Mouse (Mus musculus) MEL-GATA-1-ER (cell line): ENCODE data around the gene Cyp1a1.
"Not testable (repeated sequence)": the region's sequence is repeated elsewhere in the genome, so short reads cannot be mapped to it uniquely, and the experiment has no call there.

ENCODE experiments used
- DNase-seq: peaks from one replicate; pipeline ENCODE4 v3.0.0-alpha.2; 2012; ENCODE audit warnings: low read depth; ENCODE audit errors: extremely low read depth

Cyp1a1 gene

DNA sequence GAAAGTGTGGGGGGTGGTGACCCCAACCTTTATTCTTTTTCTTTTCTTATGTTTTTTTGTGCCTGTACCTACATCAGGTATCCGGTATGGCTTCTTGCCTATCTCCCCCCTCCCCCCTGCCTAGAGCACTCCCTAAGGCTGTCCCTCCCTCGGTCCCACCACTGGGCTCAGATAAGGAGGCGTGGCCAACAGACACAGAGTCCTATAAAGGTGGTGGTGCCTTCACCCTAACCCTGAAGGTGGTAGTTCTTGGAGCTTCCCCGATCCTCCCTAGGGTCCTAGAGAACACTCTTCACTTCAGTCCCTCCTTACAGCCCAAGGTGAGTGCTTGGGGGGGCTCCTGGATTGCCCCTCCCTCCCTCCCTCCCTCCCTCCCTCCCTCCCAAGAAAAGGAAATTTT lies 9.7 kb downstream of the Cyp1a1 start:
- DNase-seq = peak; percentile 6

- no peak for DNase-seq
Measured at GRCm38 (mm10) chr9:57698466-57699150, 10.9 kb downstream of the Cyp1a1 start.

DNA sequence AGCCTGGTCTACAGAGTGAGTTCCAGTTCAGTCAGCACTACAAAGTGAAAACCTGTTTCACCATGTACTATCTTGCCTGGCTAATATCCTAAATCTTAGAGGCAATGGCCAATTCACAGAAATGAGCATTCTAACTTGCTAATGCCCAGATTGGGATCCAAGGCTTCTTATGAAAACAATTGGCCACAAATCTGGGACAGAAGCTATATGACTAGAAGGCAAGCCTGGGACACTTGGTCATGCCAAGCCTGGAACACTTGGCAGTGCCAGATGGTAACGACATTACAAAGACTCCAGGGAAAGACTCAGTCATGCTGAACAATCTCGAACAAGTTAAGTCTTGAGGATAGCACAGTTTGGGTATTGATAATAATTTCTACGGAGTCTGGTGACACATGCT lies 18.8 kb downstream of the Cyp1a1 start:
- no peak for DNase-seq

DNA sequence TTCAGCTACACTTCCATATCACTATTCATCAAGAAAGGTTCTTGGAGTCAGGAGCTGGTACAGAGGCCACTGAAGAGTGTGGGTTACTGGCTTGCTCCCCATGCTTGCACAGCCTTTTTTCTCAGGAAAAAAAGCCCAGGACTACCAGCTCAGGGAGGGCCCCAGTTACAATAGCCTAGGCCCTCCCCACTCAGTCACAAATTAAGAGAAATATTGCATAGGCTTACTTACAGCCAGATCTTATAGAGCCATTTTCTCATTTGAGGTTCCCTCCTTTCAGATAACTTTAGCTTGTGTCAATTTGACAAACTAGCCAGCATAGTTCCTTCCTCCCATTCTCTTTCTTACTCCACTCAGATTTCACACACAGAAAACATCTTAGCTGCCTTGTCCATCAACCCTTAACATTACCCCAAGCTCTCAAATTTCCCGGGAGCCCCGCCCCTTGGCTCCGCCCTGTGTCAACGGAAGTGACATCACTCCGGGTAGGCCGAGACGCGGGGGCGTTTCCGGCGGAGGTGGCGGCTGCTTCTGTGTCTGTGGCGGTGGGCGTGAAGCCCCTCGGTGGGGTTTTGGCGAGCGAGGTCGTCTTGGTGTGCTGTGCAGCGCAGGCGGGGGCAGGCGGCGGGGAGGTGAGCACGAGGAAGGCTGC lies 20.5 kb downstream of the Cyp1a1 start, which contains the start of gene Edc3:
Edc3 (plus strand) TSS at position 473 of the 652 bp plus-strand sequence.
- DNase-seq = peak; percentile 78

GRCm38 (mm10) chr9:57708720-57709274 lies 21.1 kb downstream of the Cyp1a1 start:
- peak; percentile 50 for DNase-seq

- not testable (repeated sequence) for DNase-seq
Measured at GRCm38 (mm10) chr9:57710214-57710613, 22.5 kb downstream of the Cyp1a1 start.

GRCm38 (mm10) chr9:57712194-57712593 lies 24.5 kb downstream of the Cyp1a1 start:
- no peak for DNase-seq

DNA sequence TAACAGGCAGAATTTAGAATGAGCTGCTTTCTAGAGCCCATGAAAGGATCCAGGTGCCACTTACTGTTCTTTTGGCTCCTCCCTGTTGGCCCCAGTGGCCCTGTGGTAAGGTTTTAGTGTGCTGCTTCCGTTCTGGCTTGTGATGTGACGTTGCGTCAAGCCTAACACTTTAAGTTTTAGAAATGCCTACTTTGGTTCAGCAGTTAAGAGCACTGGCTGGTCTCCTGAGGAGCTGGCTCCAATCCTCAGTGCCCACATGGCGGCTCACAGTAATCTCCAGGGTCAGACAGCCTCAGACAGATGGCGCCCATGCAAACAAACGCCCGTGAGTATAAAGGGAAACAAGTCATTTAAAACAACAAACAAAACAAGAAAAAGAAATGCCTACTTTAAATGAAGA lies 30.7 kb downstream of the Cyp1a1 start:
- DNase-seq = no peak

DNA sequence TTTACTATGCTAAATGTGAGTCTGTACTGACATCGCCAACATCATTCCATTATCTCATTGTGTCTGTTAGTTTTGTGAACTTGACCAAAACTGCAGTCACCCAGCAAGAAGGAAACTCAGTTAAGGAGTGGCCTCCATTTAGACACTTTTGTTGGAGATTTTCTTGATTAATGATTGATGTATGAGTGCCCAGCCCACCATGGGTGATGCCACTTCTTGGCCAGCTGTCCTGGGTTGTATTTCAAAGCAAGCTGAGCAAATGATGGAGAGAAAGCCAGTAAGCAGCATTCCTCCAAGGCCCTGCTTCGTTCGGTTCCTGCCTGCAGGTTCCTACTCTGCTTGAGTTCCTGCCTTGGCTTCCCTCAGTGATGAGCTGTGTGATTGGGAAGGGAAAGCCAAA lies 33.0 kb downstream of the Cyp1a1 start:
- no peak for DNase-seq

DNA sequence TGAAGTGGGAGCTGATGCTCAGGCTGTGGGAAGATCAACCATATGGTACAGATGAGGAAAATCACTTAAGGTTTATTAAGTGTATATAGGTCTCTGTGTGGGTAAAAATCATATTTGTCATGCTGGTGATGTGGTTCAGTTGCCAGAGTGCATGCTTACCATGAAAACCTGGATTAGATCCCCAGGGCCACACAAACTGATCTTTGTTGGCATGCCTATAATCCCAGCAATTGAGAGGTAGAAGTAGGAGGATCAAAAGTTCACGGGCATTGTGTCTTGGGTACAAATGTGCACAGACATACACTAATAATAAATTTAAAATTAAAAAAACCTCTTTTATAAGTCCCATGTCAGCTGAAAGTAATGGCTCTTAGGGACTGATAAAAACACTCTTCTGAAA lies 34.6 kb downstream of the Cyp1a1 start:
- DNase-seq = no peak

GRCm38 (mm10) chr9:57723315-57723715 lies 35.6 kb downstream of the Cyp1a1 start:
- no peak for DNase-seq

- no peak for DNase-seq
Measured at GRCm38 (mm10) chr9:57723796-57724195, 36.1 kb downstream of the Cyp1a1 start.

DNA sequence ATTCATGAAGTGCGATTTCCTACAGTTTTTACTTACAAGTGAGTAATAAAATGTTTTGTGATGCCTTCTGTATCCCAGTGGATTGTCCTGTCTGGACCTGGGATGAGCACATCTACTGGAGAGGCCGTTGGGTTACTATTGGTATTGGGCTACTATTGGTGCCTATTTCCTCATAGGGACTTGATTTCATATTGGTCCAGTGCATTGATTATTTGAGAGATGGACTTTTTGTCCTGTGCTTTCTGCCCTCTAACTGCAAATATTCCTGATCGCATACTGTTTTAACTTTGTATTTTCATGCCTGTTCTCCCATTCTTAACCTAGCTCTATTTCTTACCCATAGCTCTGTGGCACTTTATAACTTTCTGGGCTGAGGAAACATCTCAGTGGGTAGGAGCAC lies 37.0 kb downstream of the Cyp1a1 start:
- no peak for DNase-seq

DNA sequence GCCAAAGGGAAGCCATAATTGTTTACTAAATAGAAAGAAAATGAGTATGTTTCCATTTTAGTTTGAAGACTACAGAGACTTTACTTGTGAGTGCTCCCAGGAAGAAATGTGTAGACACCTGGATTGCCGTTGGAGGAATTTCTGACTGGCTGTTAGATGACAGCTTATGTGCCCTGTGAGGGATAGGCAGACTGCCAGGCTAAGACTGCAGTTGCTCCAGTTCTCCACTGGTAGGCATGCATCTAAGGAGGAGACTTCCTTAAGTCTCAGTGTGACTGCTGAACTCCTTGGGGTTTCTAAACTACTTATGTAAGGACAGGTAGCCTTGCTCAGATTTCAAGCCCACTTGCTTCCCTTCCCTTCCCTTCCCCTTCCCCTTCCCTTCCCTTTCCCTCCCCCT lies 40.6 kb downstream of the Cyp1a1 start:
- no peak for DNase-seq

GRCm38 (mm10) chr9:57733606-57734005 lies 45.9 kb downstream of the Cyp1a1 start:
- no peak for DNase-seq

GRCm38 (mm10) chr9:57739863-57740262 lies 52.1 kb downstream of the Cyp1a1 start:
- no peak for DNase-seq

GRCm38 (mm10) chr9:57744462-57745091 lies 56.8 kb downstream of the Cyp1a1 start:
- DNase-seq = peak; percentile 44

GRCm38 (mm10) chr9:57747067-57747466 lies 59.3 kb downstream of the Cyp1a1 start:
- DNase-seq = no peak

DNA sequence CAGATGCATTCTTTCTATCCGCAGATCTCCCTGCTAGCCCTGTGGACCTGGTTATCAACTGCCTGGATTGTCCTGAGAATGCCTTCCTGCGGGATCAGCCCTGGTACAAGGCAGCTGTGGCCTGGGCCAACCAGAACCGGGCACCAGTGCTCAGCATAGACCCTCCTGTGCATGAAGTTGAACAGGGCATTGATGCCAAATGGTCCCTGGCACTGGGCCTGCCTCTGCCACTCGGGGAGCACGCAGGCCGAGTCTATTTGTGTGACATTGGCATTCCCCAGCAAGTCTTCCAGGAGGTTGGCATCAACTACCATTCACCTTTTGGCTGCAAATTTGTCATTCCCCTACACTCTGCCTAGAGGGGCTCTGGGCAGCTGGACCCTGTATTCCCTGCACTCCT lies 60.4 kb downstream of the Cyp1a1 start:
- DNase-seq = no peak

DNA sequence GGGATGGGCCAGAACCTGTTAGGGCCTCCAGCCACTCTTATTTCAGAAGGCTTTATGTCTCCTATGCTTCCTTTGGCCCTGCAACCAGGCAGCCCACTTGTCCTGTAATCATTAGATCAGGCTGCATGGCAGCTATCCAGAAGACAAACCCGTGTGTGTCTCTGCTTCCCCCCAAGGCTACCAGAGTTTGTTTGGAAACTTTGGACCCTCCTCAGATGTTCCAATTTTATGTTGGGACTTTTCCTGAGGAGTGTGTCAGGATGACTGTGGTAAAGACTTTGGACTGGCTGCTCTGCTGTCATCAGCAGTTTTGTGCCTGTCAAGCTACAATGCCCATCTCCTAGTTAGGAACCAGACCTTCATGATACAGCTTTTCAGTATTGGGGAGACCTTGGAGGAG lies 61.1 kb downstream of the Cyp1a1 start:
- DNase-seq = no peak

GRCm38 (mm10) chr9:57750901-57751300 lies 63.2 kb downstream of the Cyp1a1 start:
- no peak for DNase-seq
